In the genomic region with DNA sequence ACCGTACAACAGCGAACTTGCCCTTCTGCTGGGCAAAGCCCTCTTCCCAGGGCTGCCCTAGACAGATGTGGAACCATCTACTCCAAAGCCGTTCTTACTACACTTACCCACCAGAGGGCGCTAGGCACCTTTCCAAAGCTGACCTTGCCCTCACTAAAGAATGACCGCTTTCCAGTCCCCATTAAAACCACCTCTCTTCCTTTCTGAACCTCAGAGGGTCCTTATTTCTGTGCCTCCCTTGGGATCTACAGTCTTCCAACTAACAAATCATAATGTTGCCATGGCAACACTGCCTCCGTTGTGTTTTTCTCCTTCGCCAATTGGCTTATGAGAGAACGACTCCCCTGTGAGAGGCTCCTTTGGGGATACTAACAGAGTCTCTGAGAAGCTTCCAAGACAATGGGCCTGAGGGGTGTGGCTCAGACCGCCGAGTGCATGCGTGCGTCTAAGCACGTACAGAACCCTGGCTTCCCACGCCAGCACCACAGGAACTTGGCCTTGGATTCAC, we compare ENCODE assay signal across 9 mouse cellular contexts. TPM values are rescaled to one million over a fixed set of nuclear protein-coding genes. Genes with fewer than 3 reads are reported as not detected.
DNase-seq lines count a peak whose midpoint lies in the region; ATAC-seq and TF ChIP-seq lines count a peak whose summit lies in the region.
"Had no signal": no experiment of that assay in that cellular context is flagged by ENCODE, and none has a peak within 500 bp of the region (broad histone marks: within the 10 kb centered on the region; RNA-seq: fewer than 3 reads in every experiment).

No protein-coding gene starts in this region.

- WGBS in forebrain, embryonic 10.5 days: 11% methylated on average over 14 of the region's 14 CpGs
- WGBS in heart, embryonic 16.5 days: 11% methylated on average over 14 of the region's 14 CpGs
- WGBS in liver, embryonic 16.5 days (ENCODE audit: insufficient replicate concordance): 11% methylated on average over 14 of the region's 14 CpGs
- 8% methylated on average over 14 of the region's 14 CpGs for WGBS in neural tube, embryonic 13.5 days

- dilution Hi-C loops in CH12.LX (cut with MboI; ENCODE audit: extremely low pct_ligation_motif_present, extremely low pct_unique_long_range_greater_than_20kb, low sequenced_read_pairs): no loop called here

- DNase-seq in CH12.LX (ENCODE audit: extremely low read depth): peak; percentile 76
- peak; percentile 70 for DNase-seq in c-Kit-negative CD71-positive TER-119-positive erythroid progenitor cells, embryonic 14.5 days (ENCODE audit: low read depth, low spot score)
- peak; percentile 81 for DNase-seq in forebrain, embryonic 10.5 days (ENCODE audit: extremely low spot score, low spot score)
- DNase-seq in kidney, postnatal 14 days: peak; percentile 82
- peak; percentile 87 for DNase-seq in testis, postnatal 10 days (ENCODE audit: low spot score)

- H3K27me3 ChIP-seq in CH12.LX (replicated peaks): peaks cover 33% of the 10 kb centered on the region
- no peaks in the 10 kb centered on the region for H3K27me3 ChIP-seq in forebrain, embryonic 10.5 days (ENCODE audit: poor library complexity, severe bottlenecking)
- H3K27me3 ChIP-seq in heart, embryonic 16.5 days (ENCODE audit: control insufficient read depth, insufficient read depth, low read length): no peaks in the 10 kb centered on the region
- no peaks in the 10 kb centered on the region for H3K27me3 ChIP-seq in liver, embryonic 16.5 days (ENCODE audit: control insufficient read depth, insufficient read depth, low read depth, low read length)
- H3K27me3 ChIP-seq in neural tube, embryonic 13.5 days: no peaks in the 10 kb centered on the region
- H3K27me3 ChIP-seq: heart, embryonic 13.5 days had no signal

- ATAC-seq in heart, embryonic 16.5 days (replicated peaks; ENCODE audit: extremely low read depth, insufficient read depth, low FRiP score): peak; percentile 45
- peak; percentile 75 for ATAC-seq in liver, embryonic 16.5 days (ENCODE audit: low read depth)
- peak; percentile 93 for ATAC-seq in neural tube, embryonic 13.5 days (ENCODE audit: low read depth)

- TF ChIP-seq POLR2A in CH12.LX (IDR thresholded peaks at IDR 0.05; ENCODE audit: low read depth, low read length): no peak

- H3K4me3 ChIP-seq in CH12.LX (replicated peaks in 1 of 3; ENCODE audit: low read depth in 2 of 3, low read length in 2 of 3, poor library complexity in 1 of 3): no peak overlapping the region
- no peak overlapping the region for H3K4me3 ChIP-seq in forebrain, embryonic 10.5 days
- H3K4me3 ChIP-seq in heart, embryonic 16.5 days (ENCODE audit: low read length): no peak overlapping the region
- no peak overlapping the region for H3K4me3 ChIP-seq in liver, embryonic 16.5 days (ENCODE audit: low read depth, low read length)
- H3K4me3 ChIP-seq in neural tube, embryonic 13.5 days: no peak overlapping the region
- H3K4me3 ChIP-seq: heart, embryonic 13.5 days had no signal

- no peaks in the 10 kb centered on the region for H3K79me2 ChIP-seq in CH12.LX (replicated peaks; ENCODE audit: control insufficient read depth, extremely low read depth, insufficient read depth, poor library complexity, severe bottlenecking)

- H3K4me2 ChIP-seq in CH12.LX (ENCODE audit: insufficient read depth, low read depth, poor library complexity, severe bottlenecking): no peak overlapping the region
- no peak overlapping the region for H3K4me2 ChIP-seq in heart, embryonic 16.5 days (ENCODE audit: low read depth, low read length)
- peak overlapping the region; percentile 14; the same call in 1 of the 2 replicates for H3K4me2 ChIP-seq in liver, embryonic 16.5 days (ENCODE audit: low read depth, low read length)
- H3K4me2 ChIP-seq in neural tube, embryonic 13.5 days: peak overlapping the region; percentile 29
- H3K4me2 ChIP-seq: heart, embryonic 13.5 days had no signal

- TF ChIP-seq CTCF in CH12.LX (conservative IDR thresholded peaks at IDR 0.05 in 1 of 2, IDR thresholded peaks at IDR 0.05 in 1 of 2; ENCODE audit: low read depth in 2 of 2, low read length in 2 of 2): peak; percentile 80 to 84

- no peaks in the 10 kb centered on the region for H3K36me3 ChIP-seq in CH12.LX (replicated peaks in 1 of 2; ENCODE audit: control insufficient read depth in 1 of 2, insufficient read depth in 1 of 2, low read length in 1 of 2)
- H3K36me3 ChIP-seq in forebrain, embryonic 10.5 days (replicated peaks): no peaks in the 10 kb centered on the region
- no peaks in the 10 kb centered on the region for H3K36me3 ChIP-seq in heart, embryonic 16.5 days (ENCODE audit: control insufficient read depth, insufficient read depth)
- no peaks in the 10 kb centered on the region for H3K36me3 ChIP-seq in liver, embryonic 16.5 days (ENCODE audit: control insufficient read depth, insufficient read depth)
- no peaks in the 10 kb centered on the region for H3K36me3 ChIP-seq in neural tube, embryonic 13.5 days
- H3K36me3 ChIP-seq: heart, embryonic 13.5 days had no signal

- in situ Hi-C loops in CH12.LX (cut with MboI; ENCODE audit: low pct_ligation_motif_present, low pct_unique_long_range_greater_than_20kb, low sequenced_read_pairs): no loop called here

- no peak for TF ChIP-seq EP300 in CH12.LX (IDR thresholded peaks at IDR 0.05; ENCODE audit: low read length)

- peaks cover 10% of the 10 kb centered on the region for H3K9me3 ChIP-seq in CH12.LX (replicated peaks; ENCODE audit: low read length)
- H3K9me3 ChIP-seq in forebrain, embryonic 10.5 days: no peaks in the 10 kb centered on the region
- no peaks in the 10 kb centered on the region for H3K9me3 ChIP-seq in heart, embryonic 16.5 days (replicated peaks; ENCODE audit: control insufficient read depth, low read length)
- H3K9me3 ChIP-seq in liver, embryonic 16.5 days (replicated peaks; ENCODE audit: control insufficient read depth, low read length): 0 out of 2 replicates have a peak, but pooled peaks cover under 1% of the 10 kb centered on the region
- no peaks in the 10 kb centered on the region for H3K9me3 ChIP-seq in neural tube, embryonic 13.5 days
- H3K9me3 ChIP-seq: heart, embryonic 13.5 days had no signal

- H3K27ac ChIP-seq in CH12.LX (ENCODE audit: insufficient read depth, low read depth): no peak overlapping the region
- peak overlapping the region; percentile 75 for H3K27ac ChIP-seq in forebrain, embryonic 10.5 days
- no peak overlapping the region for H3K27ac ChIP-seq in heart, embryonic 16.5 days (ENCODE audit: low read length)
- no peak overlapping the region for H3K27ac ChIP-seq in liver, embryonic 16.5 days (ENCODE audit: low read length)
- H3K27ac ChIP-seq in neural tube, embryonic 13.5 days (replicated peaks): peak overlapping the region; percentile 80
- H3K27ac ChIP-seq: heart, embryonic 13.5 days had no signal

- H3K4me1 ChIP-seq in CH12.LX (ENCODE audit: control insufficient read depth in 1 of 2, insufficient read depth in 2 of 2): peaks cover 5 to 25% of the 10 kb centered on the region in 2 experiments; a peak in 3 of 4 replicates
- H3K4me1 ChIP-seq in forebrain, embryonic 10.5 days: peaks cover 16% of the 10 kb centered on the region
- 0 out of 2 replicates have a peak, but pooled peaks cover 2% of the 10 kb centered on the region for H3K4me1 ChIP-seq in heart, embryonic 16.5 days (ENCODE audit: control insufficient read depth, insufficient read depth, low read length)
- peaks cover 10% of the 10 kb centered on the region for H3K4me1 ChIP-seq in liver, embryonic 16.5 days (ENCODE audit: control insufficient read depth, low read depth, low read length)
- peaks cover 16% of the 10 kb centered on the region for H3K4me1 ChIP-seq in neural tube, embryonic 13.5 days (replicated peaks)

- TF ChIP-seq RAD21 in CH12.LX (IDR thresholded peaks at IDR 0.05; ENCODE audit: low read depth, low read length): peak; percentile 75

- no peak overlapping the region for H3K9ac ChIP-seq in CH12.LX (ENCODE audit: insufficient read depth, low read depth)
- H3K9ac ChIP-seq in heart, embryonic 16.5 days (ENCODE audit: low read length): no peak overlapping the region
- no peak overlapping the region for H3K9ac ChIP-seq in liver, embryonic 16.5 days (ENCODE audit: low read depth, low read length)
- H3K9ac ChIP-seq in neural tube, embryonic 13.5 days: 0 out of 2 replicates have a peak overlapping the region, but pooled peaks have one; percentile 8
- H3K9ac ChIP-seq: heart, embryonic 13.5 days had no signal

TF ChIP-seq in CH12.LX, 34 proteins besides CTCF, POLR2A, EP300 and RAD21 (continues in another document):
- no peak for TF ChIP-seq TCF12 (IDR thresholded peaks at IDR 0.05; ENCODE audit: low read depth, low read length)
- TF ChIP-seq IRF4 (IDR thresholded peaks at IDR 0.05; ENCODE audit: low read depth, low read length): no peak
- no peak for TF ChIP-seq USF1 (IDR thresholded peaks at IDR 0.05; ENCODE audit: low read depth, low read length)
- no peak for TF ChIP-seq USF2 (conservative IDR thresholded peaks at IDR 0.05; ENCODE audit: low read depth, low read length)

RNA-seq across cellular contexts. Expression of gene Trim56, which starts 6.7 kb away (rescaled TPM):
- total RNA-seq in CH12.LX (2012; rRNA removed) (11.8 and 12.9 TPM in 2 replicates), CH12.LX (2014; rRNA removed) (6.0 and 7.6 TPM in 2 replicates)
- polyA plus RNA-seq in CH12.LX (2012; ENCODE audit: insufficient read length, low read depth): 10.8 and 11.2 TPM in 2 replicates
- 4.6 and 5.0 TPM in 2 replicates for polyA plus RNA-seq in forebrain, embryonic 10.5 days (2016; fragmentation: Nextera tagmentation; extraction: Ambion mirVana)
- polyA plus RNA-seq in heart, embryonic 16.5 days (2015; fragmentation: Nextera tagmentation; extraction: Ambion mirVana): 7.1 and 7.2 TPM in 2 replicates
- 13.7 and 13.8 TPM in 2 replicates for polyA plus RNA-seq in liver, embryonic 16.5 days (2015; fragmentation: Nextera tagmentation; extraction: Ambion mirVana)
- 2.1 and 2.9 TPM in 2 replicates for polyA plus RNA-seq in neural tube, embryonic 13.5 days (2015; fragmentation: Nextera tagmentation; extraction: Ambion mirVana)

RNA-seq across cellular contexts. Expression of gene Muc3, which starts 26.4 kb away (rescaled TPM):
- total RNA-seq in CH12.LX (2012; rRNA removed) (0.17 TPM in 1 of 2 replicates, not detected in the other), CH12.LX (2014; rRNA removed) (not detected in 2 replicates)
- 0.13 TPM in 1 of 2 replicates, not detected in the other for polyA plus RNA-seq in CH12.LX (2012; ENCODE audit: insufficient read length, low read depth)
- not detected in 2 replicates for polyA plus RNA-seq in forebrain, embryonic 10.5 days (2016; fragmentation: Nextera tagmentation; extraction: Ambion mirVana)
- 3.5 TPM in 1 of 2 replicates, not detected in the other for polyA plus RNA-seq in heart, embryonic 16.5 days (2015; fragmentation: Nextera tagmentation; extraction: Ambion mirVana)
- not detected in 2 replicates for polyA plus RNA-seq in liver, embryonic 16.5 days (2015; fragmentation: Nextera tagmentation; extraction: Ambion mirVana)
- not detected in 2 replicates for polyA plus RNA-seq in neural tube, embryonic 13.5 days (2015; fragmentation: Nextera tagmentation; extraction: Ambion mirVana)

RNA-seq across cellular contexts. Expression of gene Serpine1, which starts 50.7 kb away (rescaled TPM):
- total RNA-seq in CH12.LX (2012; rRNA removed): 0.34 and 0.51 TPM in 2 replicates
- 0.84 and 1.8 TPM in 2 replicates for total RNA-seq in CH12.LX (2014; rRNA removed)
- 0.44 and 0.61 TPM in 2 replicates for polyA plus RNA-seq in CH12.LX (2012; ENCODE audit: insufficient read length, low read depth)
- 0.10 and 0.17 TPM in 2 replicates for polyA plus RNA-seq in forebrain, embryonic 10.5 days (2016; fragmentation: Nextera tagmentation; extraction: Ambion mirVana)
- 1.1 and 1.3 TPM in 2 replicates for polyA plus RNA-seq in heart, embryonic 16.5 days (2015; fragmentation: Nextera tagmentation; extraction: Ambion mirVana)
- polyA plus RNA-seq in liver, embryonic 16.5 days (2015; fragmentation: Nextera tagmentation; extraction: Ambion mirVana): 0.30 and 0.34 TPM in 2 replicates
- 0.25 TPM in 1 of 2 replicates, not detected in the other for polyA plus RNA-seq in neural tube, embryonic 13.5 days (2015; fragmentation: Nextera tagmentation; extraction: Ambion mirVana)

Comparison
In these comparisons a context has a peak if more than half of its experiments do, and no peak if none do; other contexts are left out.
1. H3K27ac ChIP-seq: peak in forebrain, embryonic 10.5 days (single experiment) and neural tube, embryonic 13.5 days (single experiment); none in CH12.LX (single experiment), heart, embryonic 16.5 days (single experiment) and liver, embryonic 16.5 days (single experiment).
2. H3K4me2 ChIP-seq: peak in liver, embryonic 16.5 days (single experiment) and neural tube, embryonic 13.5 days (single experiment); none in CH12.LX (single experiment) and heart, embryonic 16.5 days (single experiment).
3. Peak in every context shown above with its lines, with median percentiles within 50 percentile points of each other: DNase-seq and ATAC-seq.